Mouse (Mus musculus) left cerebral cortex, adult 9 months (tissue): Measurements from ENCODE around the gene Fah.

Experiments used
- DNase-seq, 2 experiments: peaks; one replicate each; pipeline ENCODE4 v3.0.0; 2022; ENCODE audit warnings: low spot score in 2 of 2

Gene Fah

DNA sequence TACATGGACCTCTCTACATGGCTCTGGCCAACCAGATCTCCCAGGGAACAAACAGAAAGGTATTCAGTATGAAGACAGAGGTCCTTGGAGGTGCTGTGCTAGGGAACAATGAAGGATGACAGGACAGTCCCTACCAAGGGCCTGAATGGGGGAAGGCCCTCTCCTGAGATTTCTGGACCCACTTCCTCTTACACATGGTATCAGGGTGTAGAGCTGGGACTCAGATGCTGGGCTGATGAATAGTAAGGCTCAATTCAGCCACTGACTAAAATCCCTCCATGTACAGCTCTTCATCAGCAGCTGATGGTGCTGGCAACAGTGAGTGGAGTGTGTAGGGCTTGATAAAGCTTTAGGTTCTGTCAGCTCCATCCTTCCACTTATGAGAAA, 11.6 kb downstream of the Fah start:
- no peak for DNase-seq

GRCm38 (mm10) chr7:84594087-84594916, 12.2 kb downstream of the Fah start:
- peak in 1 of 2 experiments; percentile 55 for DNase-seq

DNA sequence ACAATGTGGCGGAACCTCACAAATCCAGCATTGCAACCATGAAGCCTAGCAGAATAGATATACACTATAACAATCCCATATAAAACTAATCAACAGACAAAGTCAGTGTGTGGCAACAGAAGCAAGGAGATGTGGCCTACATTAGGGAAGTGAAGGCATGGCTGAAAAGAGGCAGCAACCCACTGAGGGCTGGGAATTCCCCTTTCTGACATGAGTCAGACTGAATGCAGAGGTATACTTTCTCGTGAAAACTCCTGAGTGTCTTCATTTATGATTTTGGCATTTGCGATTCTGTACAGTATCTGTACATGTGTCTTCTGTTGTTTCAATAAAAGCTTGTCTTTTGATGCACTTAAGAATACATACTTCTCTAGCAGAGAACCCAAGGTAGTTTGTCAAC, 15.2 kb downstream of the Fah start:
- no peak for DNase-seq

DNA sequence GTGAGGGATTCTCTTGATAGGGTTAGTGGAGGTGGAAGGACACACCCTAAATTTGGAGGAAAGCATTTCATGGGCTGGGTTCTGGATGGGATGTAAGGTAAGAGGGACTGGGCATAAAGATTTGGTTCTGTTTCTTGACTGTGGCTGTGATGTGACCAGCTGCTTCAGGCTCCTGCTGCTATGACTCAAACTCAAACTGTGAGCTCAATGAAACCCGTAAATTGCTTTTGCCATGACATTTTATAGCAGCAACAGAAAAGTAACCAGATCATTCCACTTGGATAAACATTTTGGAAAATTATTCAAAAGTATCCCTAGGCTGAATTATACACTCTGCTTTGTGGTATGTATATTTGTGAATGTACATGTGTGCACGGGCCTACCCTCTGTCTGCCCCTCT, 15.9 kb downstream of the Fah start:
- DNase-seq = no peak

- DNase-seq = no peak
Observed at GRCm38 (mm10) chr7:84587101-84587783, 19.3 kb downstream of the Fah start.

DNA sequence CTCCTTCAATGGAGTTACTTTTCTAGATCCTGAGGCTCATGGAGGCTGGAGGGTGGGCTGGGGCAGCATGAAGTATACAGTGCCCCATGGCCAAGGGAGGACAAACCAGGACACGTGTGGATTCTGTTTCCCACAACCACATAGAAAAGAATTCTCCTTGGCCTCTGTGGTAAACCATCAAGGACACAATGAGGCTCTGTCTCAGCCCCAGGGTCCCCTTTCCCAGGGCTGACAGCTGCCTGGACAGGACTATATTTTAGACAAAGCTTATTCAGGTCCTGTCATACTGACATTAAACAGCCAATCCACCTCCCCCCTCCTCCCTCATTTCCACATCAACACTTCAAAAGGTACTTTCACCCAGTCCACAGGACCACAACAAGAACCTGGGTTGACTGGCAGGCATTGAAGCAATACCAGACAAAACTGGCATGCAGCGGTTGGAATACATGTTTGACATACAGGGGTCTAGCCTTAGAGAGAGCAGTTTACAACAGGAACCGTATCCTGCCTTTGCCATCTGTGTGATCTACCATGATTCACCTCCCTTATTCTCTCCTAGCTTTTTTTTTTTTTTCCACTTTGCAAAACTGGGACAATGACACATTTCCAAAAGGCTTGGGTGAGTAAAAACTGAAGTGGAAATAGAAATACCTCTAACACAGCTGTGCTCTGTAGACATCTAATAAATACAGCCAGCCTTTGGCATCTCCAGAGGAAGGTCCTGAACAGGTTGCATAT, 20.0 kb downstream of the Fah start:
- DNase-seq = no peak

DNA sequence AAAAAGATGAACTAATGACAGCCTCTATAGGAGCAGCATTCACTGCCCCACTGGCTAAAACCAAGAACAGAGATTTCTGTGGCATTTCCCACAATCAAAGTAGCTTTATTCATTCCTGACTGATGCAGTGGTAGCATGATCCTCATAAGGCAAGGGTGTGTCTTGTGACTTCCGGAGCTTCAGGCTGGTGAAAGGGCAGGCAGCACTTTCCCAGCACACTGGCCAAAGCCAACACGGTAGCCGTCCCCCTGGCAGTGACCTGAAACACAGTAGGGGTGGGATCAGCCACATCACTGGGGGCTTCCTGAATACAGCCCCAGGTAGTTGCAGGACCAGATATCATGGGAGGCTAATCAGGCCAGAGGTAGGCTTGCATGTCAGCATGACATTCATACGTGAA, 21.4 kb downstream of the Fah start:
- no peak for DNase-seq

- peak in 1 of 2 experiments; percentile 38 for DNase-seq
Observed at GRCm38 (mm10) chr7:84579769-84580168, 26.8 kb downstream of the Fah start.

GRCm38 (mm10) chr7:84578841-84579240, 27.7 kb downstream of the Fah start:
- peak; percentile 31 to 54 for DNase-seq

DNA sequence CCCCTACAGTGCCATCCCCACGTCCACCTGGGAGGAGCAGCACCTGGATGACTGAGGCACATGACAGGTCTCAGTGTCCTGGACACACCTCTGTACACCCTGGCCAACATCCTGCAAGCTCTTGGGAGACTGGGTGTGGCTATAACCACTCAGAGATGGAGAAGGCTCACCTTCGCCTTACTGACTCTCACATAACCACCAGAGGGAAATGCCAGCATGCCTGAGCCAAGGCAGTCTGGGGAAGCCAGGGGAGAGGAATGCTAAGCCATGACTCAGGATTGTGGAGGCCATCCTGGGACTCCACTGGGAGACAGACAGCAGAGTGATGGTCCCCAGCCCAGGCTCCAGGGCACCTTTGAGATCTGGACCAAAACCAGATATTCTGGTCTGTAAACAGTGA, 29.5 kb downstream of the Fah start:
- no peak for DNase-seq

DNA sequence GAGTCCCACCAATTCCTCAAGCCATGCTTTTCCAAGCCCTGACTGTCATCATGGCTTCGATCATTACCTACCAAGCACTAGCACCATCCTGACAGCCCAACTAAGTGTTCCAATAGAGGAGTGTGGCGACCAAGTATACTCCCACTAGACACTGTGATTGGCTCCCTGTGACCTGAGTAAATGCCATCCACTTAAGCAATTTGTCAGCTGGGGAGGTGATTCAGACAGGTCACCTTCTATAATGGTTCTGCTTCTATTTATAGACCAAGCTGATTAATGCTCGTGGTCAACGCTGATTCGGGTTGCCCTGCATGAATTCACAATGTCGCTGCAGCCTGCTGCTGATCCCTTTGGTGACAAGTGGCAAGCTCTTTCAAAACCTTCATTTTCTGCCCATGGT, 40.3 kb downstream of the Fah start:
- no peak for DNase-seq

GRCm38 (mm10) chr7:84564236-84564635, 42.3 kb downstream of the Fah start:
- no peak for DNase-seq

DNA sequence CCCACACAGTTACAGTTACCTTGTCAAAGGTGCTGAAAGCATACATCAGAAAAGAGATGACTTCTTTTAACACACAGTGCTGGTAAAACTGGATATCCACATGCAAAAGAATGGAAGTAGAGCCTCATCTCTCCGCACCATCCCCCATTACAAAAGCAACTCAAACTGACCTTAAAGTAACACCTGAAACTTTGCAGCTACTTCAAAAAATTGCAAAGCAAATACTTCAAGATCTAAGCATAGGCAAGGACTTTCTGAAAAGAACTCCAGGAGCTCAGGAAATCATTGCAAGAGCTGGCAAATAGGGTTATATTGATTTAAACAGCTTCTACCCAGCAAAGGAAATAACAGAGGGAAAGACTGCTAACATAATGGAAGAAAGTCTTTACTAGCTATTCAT, 46.0 kb downstream of the Fah start:
- DNase-seq = no peak

DNA sequence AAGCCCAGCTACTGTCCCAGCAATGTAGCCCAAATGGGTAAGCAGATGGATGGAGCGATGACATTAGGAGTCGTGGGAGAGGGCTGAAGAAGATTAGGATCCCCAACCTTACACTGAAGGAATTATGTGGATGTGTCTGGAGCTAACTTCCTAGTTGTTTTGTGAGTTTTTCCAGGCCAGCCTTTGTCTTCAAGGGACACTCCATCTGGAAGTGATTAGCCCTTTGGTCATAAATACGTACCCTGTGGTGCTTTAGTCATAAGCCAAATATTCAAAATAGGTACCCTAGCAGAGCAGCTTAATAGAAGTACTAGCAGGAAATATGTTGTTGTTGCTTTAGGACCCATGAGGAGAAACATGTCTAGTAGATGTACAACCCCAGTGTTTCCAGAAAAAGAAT, 49.2 kb downstream of the Fah start:
- no peak for DNase-seq

DNA sequence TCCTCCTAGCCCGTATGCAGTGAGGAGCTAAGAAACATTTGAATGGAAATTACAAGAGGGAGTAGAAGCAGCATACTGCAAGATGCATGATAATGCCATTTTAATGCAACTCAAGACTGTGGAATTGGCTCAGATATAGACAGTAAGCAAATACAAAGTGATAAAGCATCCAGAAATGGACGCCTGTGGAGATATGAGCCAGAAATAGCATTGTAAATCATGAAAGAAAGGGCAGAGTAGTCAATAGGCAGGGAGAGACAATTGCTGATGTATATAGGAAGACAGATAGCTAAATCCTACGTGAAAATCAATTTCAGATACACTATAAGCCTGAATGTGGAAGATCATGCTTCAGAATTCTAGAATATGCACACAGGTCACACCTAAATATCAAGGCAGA, 51.2 kb downstream of the Fah start:
- DNase-seq = no peak

GRCm38 (mm10) chr7:84551472-84551871, 55.0 kb downstream of the Fah start:
- DNase-seq = no peak

- DNase-seq = no peak
Observed at GRCm38 (mm10) chr7:84546667-84547066, 59.9 kb downstream of the Fah start.

GRCm38 (mm10) chr7:84544946-84545345, 61.6 kb downstream of the Fah start:
- no peak for DNase-seq
